Mouse (Mus musculus): ENCODE results near the gene Slc25a3.

DNA sequence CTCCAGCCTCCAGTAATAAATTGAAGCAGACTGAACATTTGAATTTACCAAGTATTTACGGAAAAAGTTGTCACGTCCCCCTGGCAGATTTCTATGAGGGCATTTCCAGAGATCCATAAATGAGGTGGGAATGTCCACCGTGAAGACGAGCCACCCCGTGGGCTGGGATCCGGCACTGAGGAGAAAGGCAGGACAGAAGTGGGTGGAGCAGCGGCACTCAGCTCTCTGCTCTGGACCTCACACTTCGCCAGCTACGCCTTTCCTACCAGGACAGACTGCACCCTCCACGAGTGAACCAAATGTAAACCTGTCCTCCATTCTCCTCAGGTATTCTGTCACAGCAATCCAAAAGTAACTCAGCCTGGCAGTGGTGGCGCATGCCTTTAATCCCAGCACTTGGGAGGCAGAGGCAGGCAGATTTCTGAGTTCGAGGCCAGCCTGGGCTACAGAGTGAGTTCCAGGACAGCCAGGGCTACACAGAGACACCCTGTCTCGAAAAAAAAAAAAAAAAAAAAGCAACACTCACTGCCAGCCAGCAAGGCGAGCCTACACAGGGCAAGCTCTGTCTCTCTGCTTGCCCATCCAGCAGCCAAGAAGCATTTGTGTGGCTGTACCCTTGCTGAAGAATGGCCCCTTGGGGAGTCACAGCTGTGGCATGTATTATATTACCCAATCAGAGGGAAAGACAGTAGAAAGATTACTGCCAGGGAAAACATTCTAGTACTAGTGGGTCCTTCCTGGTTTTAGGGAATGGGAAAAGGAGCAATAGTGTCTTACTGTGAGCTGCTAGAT lies 20.9 kb downstream of the Slc25a3 start:
- TF ChIP-seq POLR2A (IDR thresholded peaks at IDR 0.05; ENCODE audit: control insufficient read depth in 1 of 2, insufficient read depth in 1 of 2, low read depth in 1 of 2, low read length in 2 of 2, poor library complexity in 1 of 2) (no peak), RCOR1 (IDR thresholded peaks at IDR 0.05; ENCODE audit: low read depth, low read length) (no peak), GATA1 (IDR thresholded peaks at IDR 0.05; ENCODE audit: low read depth, low read length) (no peak), ETS1 (IDR thresholded peaks at IDR 0.05; ENCODE audit: low read depth, low read length) (no peak), CTCF (IDR thresholded peaks at IDR 0.05 in 2 of 3, conservative IDR thresholded peaks at IDR 0.05 in 1 of 3; ENCODE audit: control insufficient read depth in 1 of 3, insufficient read depth in 1 of 3, low read depth in 2 of 3, low read length in 3 of 3, poor library complexity in 1 of 3, severe bottlenecking in 1 of 3) (no peak), MAX (IDR thresholded peaks at IDR 0.05; ENCODE audit: low read length) (no peak), TAL1 (IDR thresholded peaks at IDR 0.05; ENCODE audit: low read length) (no peak), CHD1 (IDR thresholded peaks at IDR 0.05; ENCODE audit: low read depth, low read length) (no peak), USF2 (IDR thresholded peaks at IDR 0.05; ENCODE audit: borderline replicate concordance in 1 of 2, insufficient read depth in 1 of 2, low read depth in 1 of 2, low read length in 2 of 2) (no peak), MYB (IDR thresholded peaks at IDR 0.05; ENCODE audit: low read depth, low read length) (no peak)

All from MEL (cell line).